Mouse (Mus musculus) limb, embryonic 12.5 days (tissue): Measurements from ENCODE around the gene Nos3. TPM values are rescaled to one million over a fixed set of nuclear protein-coding genes. Genes with fewer than 3 reads are reported as not detected.

Experiments
- ATAC-seq: fragments of 200-750 bp; cut with Nextera tagmentation; 2 replicates; pipeline ENCODE4 v1.8.0; 2017; ENCODE audit warnings: low read depth, moderate TSS enrichment; ENCODE audit not compliant: insufficient number of reproducible peaks, insufficient read depth, low FRiP score, low TSS enrichment
- H3K27ac ChIP-seq: fragments of 300-500 bp; sonication (generic); 2 replicates; pipeline ENCODE4 v1.5.1; 2016; ENCODE audit warnings: mild to moderate bottlenecking, moderate library complexity
- H3K27me3 ChIP-seq: fragments of 300-500 bp; sonication (generic); 2 replicates; pipeline ENCODE4 v1.6.1; 2016; ENCODE audit warnings: mild to moderate bottlenecking, moderate library complexity
- H3K36me3 ChIP-seq: fragments of 300-500 bp; sonication (generic); 2 replicates; pipeline ENCODE4 v1.6.1; 2016; ENCODE audit warnings: mild to moderate bottlenecking, moderate library complexity
- H3K4me1 ChIP-seq: fragments of 300-500 bp; sonication (generic); replicated peaks from 2 replicates; pipeline ENCODE4 v1.6.1; 2016
- H3K4me2 ChIP-seq: fragments of 300-500 bp; sonication (generic); 2 replicates; pipeline ENCODE4 v1.6.1; 2016; ENCODE audit warnings: mild to moderate bottlenecking, moderate library complexity
- H3K4me3 ChIP-seq: fragments of 300-500 bp; sonication (generic); replicated peaks from 2 replicates; pipeline ENCODE4 v1.5.1; 2016; ENCODE audit warnings: mild to moderate bottlenecking
- H3K9ac ChIP-seq: fragments of 300-500 bp; sonication (generic); replicated peaks from 2 replicates; pipeline ENCODE4 v1.6.1; 2016; ENCODE audit warnings: mild to moderate bottlenecking, moderate library complexity
- H3K9me3 ChIP-seq: fragments of 300-500 bp; sonication (generic); 2 replicates; pipeline ENCODE4 v1.6.1; 2016; ENCODE audit warnings: mild to moderate bottlenecking, moderate library complexity
- WGBS: fragments of 180-500 bp; shearing (Covaris S2); methylation state at CpG from one replicate; pipeline ENCODE4 v1.1.7; 2016; 5-methylcytosine and 5-hydroxymethylcytosine counted together
- polyA plus RNA-seq: library from polyadenylated mRNA; unstranded; fragments of >200 nt; fragmentation: Nextera tagmentation; extraction: Ambion mirVana; gene quantifications from 2 replicates; pipeline ENCODE4 v1.2.1, GENCODE M21; 2016

Gene Nos3
- polyA plus RNA-seq, 1 experiment from 2014 or later: 5.2 TPM

DNA sequence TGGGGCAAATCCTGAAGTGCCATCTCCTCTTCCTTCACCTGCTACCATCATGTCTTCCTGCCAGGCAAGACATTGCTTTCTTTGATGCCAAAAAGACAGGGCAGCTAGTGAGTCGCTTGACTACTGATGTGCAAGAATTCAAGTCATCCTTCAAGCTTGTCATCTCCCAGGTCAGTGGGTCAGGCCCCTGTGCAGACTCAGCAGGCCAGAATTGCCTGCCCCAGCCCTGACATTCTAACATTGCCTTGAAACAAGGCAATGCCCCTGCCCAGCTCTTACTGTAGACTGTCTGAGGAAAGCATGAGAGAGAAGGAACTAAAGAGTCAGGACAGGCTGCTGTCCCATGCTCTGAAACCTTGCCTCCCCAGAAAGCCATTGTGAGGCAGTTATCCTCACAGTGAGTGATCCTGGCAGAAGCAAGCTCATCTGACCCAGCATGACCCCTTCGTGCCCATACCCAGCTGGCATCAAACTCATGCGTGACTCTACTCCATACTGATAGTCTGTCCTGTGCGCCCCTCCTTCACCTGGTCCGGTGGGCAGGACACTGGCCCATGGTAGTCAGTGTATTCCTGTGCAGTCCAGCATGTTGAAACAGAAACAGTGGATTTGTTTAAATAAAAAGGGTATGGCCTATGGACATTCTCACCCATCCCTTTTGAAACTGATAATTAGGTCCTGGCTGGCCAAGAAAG, 36.4 kb downstream of the Nos3 start:
- no peak overlapping the region for H3K4me2 ChIP-seq
- no peak for ATAC-seq
- WGBS: 88% methylated on average over 5 of the region's 5 CpGs

DNA sequence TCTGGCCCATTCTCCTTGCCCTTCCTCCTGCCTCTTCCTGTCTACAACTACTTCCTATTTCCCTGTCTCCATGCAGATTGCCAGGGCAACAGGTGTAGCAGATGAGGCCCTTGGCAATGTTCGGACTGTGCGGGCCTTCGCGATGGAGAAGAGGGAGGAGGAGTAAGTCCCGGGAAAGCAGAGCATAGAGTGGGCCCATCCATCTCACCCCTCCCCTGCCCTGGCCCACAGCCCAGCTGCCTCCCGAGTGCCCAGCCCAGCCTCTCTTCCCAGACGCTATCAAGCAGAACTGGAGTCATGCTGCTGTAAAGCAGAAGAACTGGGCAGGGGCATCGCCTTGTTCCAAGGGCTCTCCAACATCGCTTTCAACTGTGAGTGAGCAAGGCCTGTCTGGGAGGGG, 37.4 kb downstream of the Nos3 start:
- Histone ChIP-seq H3K36me3 (peaks cover 47% of the 10 kb centered on the region), H3K27me3 (no peaks in the 10 kb centered on the region), H3K4me2 (no peak overlapping the region), H3K9me3 (no peaks in the 10 kb centered on the region), H3K4me1 (no peaks in the 10 kb centered on the region; the same call in 1 of the 2 replicates), H3K9ac (0 out of 2 replicates have a peak overlapping the region, but pooled peaks have one; percentile 12), H3K27ac (no peak overlapping the region), H3K4me3 (no peak overlapping the region)
- no peak for ATAC-seq
- 83% methylated on average over 9 of the region's 9 CpGs for WGBS

More for the DNA sequence above, 36.4 kb downstream of the Nos3 start:
- Histone ChIP-seq H3K4me1 (no peaks in the 10 kb centered on the region; the same call in 1 of the 2 replicates), H3K36me3 (peaks cover 39% of the 10 kb centered on the region), H3K27me3 (no peaks in the 10 kb centered on the region), H3K9me3 (no peaks in the 10 kb centered on the region), H3K27ac (no peak overlapping the region), H3K4me3 (no peak overlapping the region), H3K9ac (0 out of 2 replicates have a peak overlapping the region, but pooled peaks have one; percentile 37)

DNA sequence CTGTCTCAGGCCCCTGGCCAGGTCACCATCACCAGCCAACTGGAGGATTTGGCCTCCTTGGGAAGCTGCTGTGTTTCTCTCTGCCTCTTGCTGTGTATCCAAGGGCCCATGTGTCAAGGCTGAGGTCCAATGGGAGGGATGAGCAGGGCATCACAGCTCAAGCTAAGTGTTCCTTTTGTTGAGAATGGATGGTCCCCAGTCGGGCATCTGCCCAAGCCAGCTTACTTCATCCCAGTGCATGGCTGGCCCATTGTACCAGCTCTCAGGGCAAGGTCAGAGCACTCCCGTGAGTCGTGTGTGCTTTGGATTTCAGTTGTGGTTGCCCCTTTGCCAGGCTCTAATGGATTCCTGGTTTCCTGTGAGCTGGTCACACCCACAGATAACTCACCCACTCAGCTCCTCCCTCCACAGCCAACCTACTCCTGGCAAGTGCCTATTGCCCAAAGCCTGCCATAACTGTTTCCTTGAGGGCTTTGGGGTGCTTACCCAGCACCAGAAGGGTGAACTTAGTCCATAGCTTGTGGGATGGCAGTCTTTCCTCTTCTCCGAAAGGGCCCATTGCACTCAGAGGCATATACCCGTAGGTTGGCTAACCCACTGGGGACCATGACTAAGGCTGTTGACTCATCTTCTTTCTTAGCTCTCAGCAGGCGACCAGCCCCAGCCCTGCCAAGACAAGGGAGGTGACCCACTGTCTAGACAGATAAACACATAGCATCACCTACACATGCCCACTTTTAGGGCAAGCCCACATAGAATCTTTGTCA, 40.2 kb downstream of the Nos3 start:
- H3K4me3 ChIP-seq: no peak overlapping the region
- no peak overlapping the region for H3K4me2 ChIP-seq
- no peaks in the 10 kb centered on the region for H3K9me3 ChIP-seq
- H3K27me3 ChIP-seq: no peaks in the 10 kb centered on the region
- ATAC-seq: no peak
- H3K9ac ChIP-seq: no peak overlapping the region
- 87% methylated on average over 6 of the region's 6 CpGs for WGBS
- no peak overlapping the region for H3K27ac ChIP-seq
- no peaks in the 10 kb centered on the region; the same call in 1 of the 2 replicates for H3K4me1 ChIP-seq
- peaks cover 64% of the 10 kb centered on the region for H3K36me3 ChIP-seq

DNA sequence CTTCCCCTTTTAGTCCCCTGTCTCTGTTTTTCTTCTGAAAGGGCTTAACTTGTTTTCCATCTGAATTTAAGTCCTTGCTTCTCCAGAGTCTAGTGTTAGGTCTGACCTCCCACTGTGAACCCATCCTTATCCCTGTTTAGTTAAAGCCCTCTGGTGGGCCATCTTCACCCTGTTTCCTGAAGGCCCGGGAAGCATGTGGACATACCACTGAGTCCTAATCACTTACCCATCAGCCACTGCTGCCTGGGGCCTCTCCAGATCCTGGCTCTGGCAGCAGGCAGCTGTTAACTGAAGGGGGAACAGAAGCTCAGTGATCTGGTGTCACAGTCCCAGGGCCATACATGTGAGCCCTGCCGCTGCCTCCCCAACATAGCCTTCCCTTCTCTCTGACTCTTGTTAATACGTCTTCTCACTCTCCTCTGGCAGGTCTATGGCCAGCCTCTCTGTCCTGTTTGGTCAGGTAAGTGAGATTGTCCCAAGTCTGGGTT, 40.8 kb downstream of the Nos3 start:
- no peak for ATAC-seq
- no peak overlapping the region for H3K4me2 ChIP-seq
- no peaks in the 10 kb centered on the region for H3K27me3 ChIP-seq
- no peak overlapping the region for H3K27ac ChIP-seq
- 63% methylated on average over 3 of the region's 3 CpGs for WGBS
- peaks cover 62% of the 10 kb centered on the region for H3K36me3 ChIP-seq
- no peak overlapping the region for H3K9ac ChIP-seq
- no peaks in the 10 kb centered on the region for H3K9me3 ChIP-seq
- no peaks in the 10 kb centered on the region for H3K4me1 ChIP-seq
- H3K4me3 ChIP-seq: no peak overlapping the region

DNA sequence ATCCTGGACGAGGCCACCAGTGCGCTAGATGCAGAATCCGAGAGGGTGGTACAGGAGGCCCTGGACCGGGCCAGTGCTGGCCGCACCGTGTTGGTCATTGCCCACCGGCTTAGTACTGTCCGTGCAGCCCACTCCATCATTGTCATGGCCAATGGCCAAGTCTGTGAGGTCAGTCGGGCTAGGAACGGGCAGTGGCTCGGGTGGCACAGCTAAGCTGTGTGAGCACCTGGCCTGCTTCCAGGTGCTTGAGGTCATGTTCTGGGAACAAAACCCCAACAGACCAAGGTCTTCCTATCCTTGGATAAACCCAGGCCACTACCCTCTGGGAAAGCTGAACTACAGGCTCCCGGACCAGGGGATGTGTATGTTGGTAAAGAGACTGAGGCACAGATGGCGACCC, 44.0 kb downstream of the Nos3 start:
- WGBS: 93% methylated on average over 13 of the region's 13 CpGs
- Histone ChIP-seq H3K4me2 (no peak overlapping the region), H3K4me3 (no peak overlapping the region), H3K27ac (no peak overlapping the region), H3K27me3 (no peaks in the 10 kb centered on the region), H3K4me1 (peaks cover 12% of the 10 kb centered on the region), H3K9me3 (no peaks in the 10 kb centered on the region), H3K36me3 (peaks cover 33% of the 10 kb centered on the region), H3K9ac (no peak overlapping the region)
- no peak for ATAC-seq

DNA sequence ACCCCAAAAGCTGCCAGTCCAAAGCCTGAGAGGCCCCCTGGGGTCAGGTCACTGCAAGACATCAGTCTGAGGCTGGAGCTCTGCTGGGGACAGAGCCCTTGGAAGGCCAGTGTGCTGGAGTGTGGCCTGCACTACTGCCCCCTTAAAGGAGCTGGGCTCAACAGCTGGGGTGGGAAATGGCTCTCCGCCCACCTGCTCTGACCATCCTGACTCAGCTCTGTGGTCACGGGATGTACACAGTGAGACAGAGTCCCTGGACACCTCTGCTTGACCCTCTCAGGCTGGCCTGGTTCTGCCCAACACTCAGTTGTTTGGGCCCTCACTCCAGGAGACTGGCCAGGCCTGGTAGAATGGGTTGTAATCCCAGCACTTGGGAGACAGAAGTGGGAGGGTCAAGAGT, 44.9 kb downstream of the Nos3 start:
- Histone ChIP-seq H3K36me3 (peaks cover 26% of the 10 kb centered on the region), H3K27me3 (no peaks in the 10 kb centered on the region), H3K4me2 (no peak overlapping the region), H3K4me3 (no peak overlapping the region), H3K4me1 (peaks cover 18% of the 10 kb centered on the region), H3K27ac (no peak overlapping the region), H3K9me3 (no peaks in the 10 kb centered on the region), H3K9ac (no peak overlapping the region)
- no peak for ATAC-seq
- WGBS: 86% methylated on average over 2 of the region's 2 CpGs

DNA sequence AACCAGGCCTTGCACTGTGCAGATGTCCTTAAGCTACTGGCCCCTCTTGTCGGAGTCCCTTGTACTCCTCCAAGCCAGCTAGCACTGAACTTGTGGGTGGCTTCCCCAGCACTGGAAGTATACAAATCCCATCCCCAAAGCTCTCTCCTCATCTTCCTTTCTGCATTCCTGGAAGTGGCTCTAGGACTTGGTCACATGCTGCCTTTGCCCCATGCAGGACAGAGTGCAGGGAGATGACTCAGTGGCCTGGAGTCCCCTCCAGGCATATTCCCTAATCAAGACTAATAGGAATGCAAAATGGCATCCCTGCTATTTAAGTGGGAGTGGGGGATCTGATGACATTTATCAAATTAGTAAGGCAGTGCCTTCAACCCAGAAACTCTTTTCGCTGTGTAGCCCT, 47.5 kb downstream of the Nos3 start:
- Histone ChIP-seq H3K4me2 (no peak overlapping the region), H3K27ac (no peak overlapping the region), H3K9me3 (no peaks in the 10 kb centered on the region), H3K9ac (no peak overlapping the region), H3K4me1 (peaks cover 24% of the 10 kb centered on the region), H3K4me3 (no peak overlapping the region), H3K36me3 (peaks cover 17% of the 10 kb centered on the region), H3K27me3 (no peaks in the 10 kb centered on the region)
- 87% methylated on average over 2 of the region's 2 CpGs for WGBS
- ATAC-seq: no peak

DNA sequence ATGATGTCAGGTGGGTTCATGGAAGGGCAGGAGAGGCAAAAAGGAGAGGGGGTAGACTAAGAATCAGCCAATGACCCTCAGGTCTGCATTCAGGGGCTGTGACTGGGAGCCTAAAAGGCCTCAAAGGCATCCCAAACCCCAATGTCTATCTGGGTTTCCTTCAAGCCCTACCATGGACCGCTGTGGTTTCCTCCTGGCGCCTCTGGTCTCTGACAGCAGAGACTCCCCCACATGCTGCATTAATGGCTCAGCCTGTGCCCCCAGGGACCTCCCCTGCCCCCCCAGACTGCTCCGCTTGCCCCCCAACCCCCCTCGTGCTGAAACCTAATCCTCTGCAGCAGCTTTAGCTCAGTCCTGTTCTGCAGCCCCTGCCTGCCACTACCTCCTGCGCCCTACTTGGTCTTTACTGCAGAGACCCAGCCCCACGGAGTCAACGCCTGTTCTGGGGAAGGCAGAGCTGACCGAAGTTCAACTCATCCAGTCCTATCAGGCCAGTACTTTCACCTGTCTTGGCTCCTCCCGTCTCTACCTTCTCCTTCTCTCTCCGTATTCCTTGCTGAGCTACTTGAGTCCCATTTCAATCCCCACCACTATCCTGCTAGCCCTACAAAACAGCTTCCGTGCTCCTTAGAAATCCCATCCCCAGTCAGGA, 48.6 kb downstream of the Nos3 start, which contains the start of gene Asic3:
Gene Asic3 (plus strand): TSS at position 351 of the 652 bp plus-strand sequence.
- 36% methylated on average over 11 of the region's 11 CpGs for WGBS
- H3K9ac ChIP-seq: no peak within 1 kb of the TSS
- no peaks in the 10 kb centered on the region for H3K9me3 ChIP-seq
- H3K4me3 ChIP-seq: no peak within 1 kb of the TSS
- peaks cover 16% of the 10 kb centered on the region; the same call in 1 of the 2 replicates for H3K36me3 ChIP-seq
- H3K4me1 ChIP-seq: peaks cover 24% of the 10 kb centered on the region
- H3K27me3 ChIP-seq: no peaks in the 10 kb centered on the region
- H3K4me2 ChIP-seq: peak within 1 kb of the TSS; percentile 35
- ATAC-seq: no peak
- H3K27ac ChIP-seq: peak within 1 kb of the TSS; percentile 32

DNA sequence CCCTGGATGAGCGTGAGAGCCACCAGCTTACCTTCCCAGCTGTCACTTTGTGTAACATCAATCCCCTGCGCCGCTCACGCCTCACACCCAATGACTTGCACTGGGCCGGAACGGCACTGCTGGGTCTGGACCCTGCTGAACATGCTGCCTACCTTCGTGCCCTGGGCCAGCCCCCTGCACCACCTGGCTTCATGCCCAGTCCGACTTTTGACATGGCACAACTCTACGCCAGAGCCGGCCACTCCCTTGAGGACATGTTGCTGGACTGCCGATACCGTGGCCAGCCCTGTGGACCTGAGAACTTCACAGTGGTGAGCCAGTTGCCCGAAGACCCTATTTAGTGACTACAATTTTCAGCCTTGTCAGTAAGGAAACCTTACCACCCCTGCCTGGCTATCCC, 49.3 kb downstream of the Nos3 start:
- H3K27me3 ChIP-seq: no peaks in the 10 kb centered on the region
- H3K27ac ChIP-seq: no peak overlapping the region; the same call in 1 of the 2 replicates
- no peak overlapping the region for H3K9ac ChIP-seq
- H3K36me3 ChIP-seq: peaks cover 17% of the 10 kb centered on the region
- H3K9me3 ChIP-seq: no peaks in the 10 kb centered on the region
- 81% methylated on average over 13 of the region's 13 CpGs for WGBS
- no peak overlapping the region for H3K4me3 ChIP-seq
- H3K4me2 ChIP-seq: peak overlapping the region; percentile 35; the same call in 1 of the 2 replicates
- ATAC-seq: no peak
- H3K4me1 ChIP-seq: peaks cover 24% of the 10 kb centered on the region

DNA sequence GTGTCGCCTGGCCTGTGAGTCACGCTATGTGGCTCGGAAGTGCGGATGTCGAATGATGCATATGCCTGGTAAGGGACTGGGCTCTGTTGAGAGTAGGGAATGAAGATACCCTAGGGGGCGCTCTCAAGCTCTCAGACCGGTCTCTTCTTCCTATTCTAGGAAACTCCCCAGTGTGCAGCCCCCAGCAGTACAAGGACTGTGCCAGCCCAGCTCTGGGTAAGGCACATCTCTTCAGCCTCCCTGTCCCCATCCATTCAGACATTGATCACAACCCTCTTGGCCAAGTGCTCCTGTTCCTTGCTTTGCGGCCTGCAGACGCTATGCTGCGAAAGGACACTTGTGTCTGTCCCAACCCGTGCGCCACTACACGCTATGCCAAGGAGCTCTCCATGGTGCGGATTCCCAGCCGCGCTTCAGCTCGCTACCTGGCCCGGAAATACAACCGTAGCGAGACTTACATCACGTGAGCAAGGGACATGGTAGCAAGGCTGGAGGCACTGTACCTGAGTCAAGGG, 51.7 kb downstream of the Nos3 start:
- Histone ChIP-seq H3K9me3 (no peaks in the 10 kb centered on the region), H3K36me3 (peaks cover 40% of the 10 kb centered on the region), H3K27ac (no peak overlapping the region), H3K4me2 (peak overlapping the region; percentile 35; the same call in 1 of the 2 replicates), H3K4me1 (peaks cover 24% of the 10 kb centered on the region), H3K27me3 (no peaks in the 10 kb centered on the region), H3K4me3 (no peak overlapping the region), H3K9ac (no peak overlapping the region)
- ATAC-seq: peak; percentile 49; the same call in 1 of the 2 replicates
- WGBS: 2% methylated on average over 21 of the region's 21 CpGs

DNA sequence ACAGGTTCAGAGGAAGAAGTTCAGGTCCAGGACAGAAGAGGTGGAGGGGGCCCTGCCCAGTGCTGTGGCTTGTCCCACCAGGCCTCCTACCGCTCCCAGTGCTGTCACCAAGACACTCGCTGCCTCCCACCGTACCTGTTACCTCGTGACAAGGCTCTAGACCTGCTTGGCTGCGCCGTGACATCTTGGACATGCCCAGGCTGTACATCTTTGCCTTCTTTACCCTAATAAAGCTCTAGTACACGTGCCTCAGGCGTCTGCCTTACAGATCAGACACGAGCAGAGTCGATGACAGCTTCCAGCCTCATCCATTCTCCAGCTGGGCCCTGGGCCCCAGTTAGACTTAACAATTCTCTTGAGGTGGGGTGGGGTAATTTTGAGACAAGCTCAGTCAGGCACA, 53.0 kb downstream of the Nos3 start:
- H3K27ac ChIP-seq: no peak overlapping the region
- H3K9me3 ChIP-seq: no peaks in the 10 kb centered on the region
- H3K4me2 ChIP-seq: no peak overlapping the region
- H3K36me3 ChIP-seq: peaks cover 43% of the 10 kb centered on the region
- WGBS: 92% methylated on average over 10 of the region's 10 CpGs
- H3K27me3 ChIP-seq: no peaks in the 10 kb centered on the region
- H3K9ac ChIP-seq: no peak overlapping the region
- ATAC-seq: no peak
- H3K4me1 ChIP-seq: peaks cover 29% of the 10 kb centered on the region
- H3K4me3 ChIP-seq: no peak overlapping the region
